Mouse (Mus musculus): ENCODE measurements around the gene Lamp2.

DNA sequence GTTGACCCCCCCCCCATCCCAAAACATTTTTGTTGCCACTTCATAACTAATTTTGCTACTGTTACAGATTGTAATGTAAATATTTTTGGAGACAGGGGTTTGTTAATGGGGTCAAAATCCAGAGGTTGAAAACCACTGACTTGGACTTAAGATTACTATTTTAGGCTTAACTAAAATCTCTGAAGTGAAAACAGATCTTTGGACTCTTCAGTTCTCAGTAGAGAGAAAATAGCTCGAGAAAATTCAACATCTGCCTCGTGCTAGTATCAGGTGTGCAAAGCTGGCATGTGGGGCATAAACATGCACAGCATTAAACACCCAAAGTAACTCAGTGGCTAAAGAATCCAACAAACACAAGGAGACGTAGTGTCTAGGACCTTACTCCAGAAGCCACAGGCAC lies 55.6 kb downstream of the Lamp2 start:
- TF ChIP-seq CTCF (IDR thresholded peaks at IDR 0.05; ENCODE audit: extremely low read depth, insufficient read depth, low read length) = no peak
- TF ChIP-seq POLR2A (IDR thresholded peaks at IDR 0.05; ENCODE audit: extremely low read depth, insufficient read depth, low read length) = no peak
